Mouse (Mus musculus): ENCODE measurements around the gene Sel1l3. TPM values are rescaled to one million over a fixed set of nuclear protein-coding genes. Genes with fewer than 3 reads are reported as not detected.

Gene Sel1l3
- polyA plus RNA-seq, 1 experiment from 2014 or later: 8.2 TPM

GRCm38 (mm10) chr5:53142587-53142986, 71.1 kb downstream of the Sel1l3 start:
- Histone ChIP-seq H3K27me3 (ENCODE audit: control insufficient read depth, insufficient read depth, low read length) (no peaks in the 10 kb centered on the region), H3K36me3 (replicated peaks; ENCODE audit: control insufficient read depth, insufficient read depth) (no peaks in the 10 kb centered on the region), H3K9ac (no peak overlapping the region), H3K4me1 (replicated peaks; ENCODE audit: control insufficient read depth, insufficient read depth, low read length) (peaks cover 13% of the 10 kb centered on the region; the same call in 1 of the 2 replicates), H3K4me2 (replicated peaks) (no peak overlapping the region), H3K4me3 (replicated peaks; ENCODE audit: low read length) (no peak overlapping the region), H3K27ac (no peak overlapping the region), H3K9me3 (ENCODE audit: control insufficient read depth, low read length) (no peaks in the 10 kb centered on the region)
- 79% methylated on average over 5 of the region's 5 CpGs for WGBS
- ATAC-seq (ENCODE audit: low FRiP score) (no peak), DNase-seq (ENCODE audit: low spot score) (no peak)

GRCm38 (mm10) chr5:53140158-53140927, 73.4 kb downstream of the Sel1l3 start:
- Histone ChIP-seq H3K4me1 (replicated peaks; ENCODE audit: control insufficient read depth, insufficient read depth, low read length) (0 out of 2 replicates have a peak, but pooled peaks cover 5% of the 10 kb centered on the region), H3K4me3 (replicated peaks; ENCODE audit: low read length) (no peak overlapping the region), H3K9ac (no peak overlapping the region), H3K27ac (no peak overlapping the region), H3K36me3 (replicated peaks; ENCODE audit: control insufficient read depth, insufficient read depth) (no peaks in the 10 kb centered on the region), H3K27me3 (ENCODE audit: control insufficient read depth, insufficient read depth, low read length) (no peaks in the 10 kb centered on the region), H3K4me2 (replicated peaks) (no peak overlapping the region), H3K9me3 (ENCODE audit: control insufficient read depth, low read length) (no peaks in the 10 kb centered on the region)
- 92% methylated on average over 8 of the region's 8 CpGs for WGBS
- DNase-seq (ENCODE audit: low spot score) (no peak), ATAC-seq (ENCODE audit: low FRiP score) (no peak)

GRCm38 (mm10) chr5:53139566-53139965, 74.2 kb downstream of the Sel1l3 start:
- no peaks in the 10 kb centered on the region for H3K9me3 ChIP-seq (ENCODE audit: control insufficient read depth, low read length)
- ATAC-seq (ENCODE audit: low FRiP score) (no peak), DNase-seq (ENCODE audit: low spot score) (no peak)
- H3K36me3 ChIP-seq (replicated peaks; ENCODE audit: control insufficient read depth, insufficient read depth): no peaks in the 10 kb centered on the region
- H3K4me2 ChIP-seq (replicated peaks): no peak overlapping the region
- H3K27me3 ChIP-seq (ENCODE audit: control insufficient read depth, insufficient read depth, low read length): no peaks in the 10 kb centered on the region
- H3K9ac ChIP-seq: no peak overlapping the region
- 28% methylated on average over 11 of the region's 11 CpGs for WGBS
- no peak overlapping the region for H3K4me3 ChIP-seq (replicated peaks; ENCODE audit: low read length)
- H3K27ac ChIP-seq: no peak overlapping the region
- 0 out of 2 replicates have a peak, but pooled peaks cover 5% of the 10 kb centered on the region for H3K4me1 ChIP-seq (replicated peaks; ENCODE audit: control insufficient read depth, insufficient read depth, low read length)

- no peaks in the 10 kb centered on the region for H3K36me3 ChIP-seq (replicated peaks; ENCODE audit: control insufficient read depth, insufficient read depth)
- no peak overlapping the region for H3K4me2 ChIP-seq (replicated peaks)
- no peak overlapping the region for H3K9ac ChIP-seq
- H3K27me3 ChIP-seq (ENCODE audit: control insufficient read depth, insufficient read depth, low read length): no peaks in the 10 kb centered on the region
- no peak overlapping the region for H3K27ac ChIP-seq
- H3K4me3 ChIP-seq (replicated peaks; ENCODE audit: low read length): no peak overlapping the region
- 0 out of 2 replicates have a peak, but pooled peaks cover 5% of the 10 kb centered on the region for H3K4me1 ChIP-seq (replicated peaks; ENCODE audit: control insufficient read depth, insufficient read depth, low read length)
- H3K9me3 ChIP-seq (ENCODE audit: control insufficient read depth, low read length): no peaks in the 10 kb centered on the region
- no peak for DNase-seq (ENCODE audit: low spot score)
- WGBS: 26% methylated on average over 4 of the region's 4 CpGs
- no peak for ATAC-seq (ENCODE audit: low FRiP score)
These were observed 74.6 kb downstream of the Sel1l3 start for GRCm38 (mm10) chr5:53139140-53139539.

- Histone ChIP-seq H3K4me1 (replicated peaks; ENCODE audit: control insufficient read depth, insufficient read depth, low read length) (0 out of 2 replicates have a peak, but pooled peaks cover 5% of the 10 kb centered on the region), H3K9me3 (ENCODE audit: control insufficient read depth, low read length) (no peaks in the 10 kb centered on the region), H3K4me3 (replicated peaks; ENCODE audit: low read length) (no peak overlapping the region), H3K4me2 (replicated peaks) (no peak overlapping the region), H3K36me3 (replicated peaks; ENCODE audit: control insufficient read depth, insufficient read depth) (no peaks in the 10 kb centered on the region), H3K27ac (no peak overlapping the region), H3K9ac (no peak overlapping the region), H3K27me3 (ENCODE audit: control insufficient read depth, insufficient read depth, low read length) (no peaks in the 10 kb centered on the region)
- DNase-seq (ENCODE audit: low spot score): no peak
- no peak for ATAC-seq (ENCODE audit: low FRiP score)
- 63% methylated on average over 8 of the region's 8 CpGs for WGBS
These were observed 75.7 kb downstream of the Sel1l3 start for GRCm38 (mm10) chr5:53138025-53138424.

- Histone ChIP-seq H3K4me3 (replicated peaks; ENCODE audit: low read length) (no peak overlapping the region), H3K36me3 (replicated peaks; ENCODE audit: control insufficient read depth, insufficient read depth) (no peaks in the 10 kb centered on the region), H3K9me3 (ENCODE audit: control insufficient read depth, low read length) (no peaks in the 10 kb centered on the region), H3K27ac (no peak overlapping the region), H3K4me1 (replicated peaks; ENCODE audit: control insufficient read depth, insufficient read depth, low read length) (0 out of 2 replicates have a peak, but pooled peaks cover 5% of the 10 kb centered on the region), H3K9ac (no peak overlapping the region), H3K27me3 (ENCODE audit: control insufficient read depth, insufficient read depth, low read length) (no peaks in the 10 kb centered on the region), H3K4me2 (replicated peaks) (no peak overlapping the region)
- WGBS: 76% methylated on average over 8 of the region's 8 CpGs
- ATAC-seq (ENCODE audit: low FRiP score) (no peak), DNase-seq (ENCODE audit: low spot score) (no peak)
These were observed 77.7 kb downstream of the Sel1l3 start for GRCm38 (mm10) chr5:53135984-53136383.

GRCm38 (mm10) chr5:53134003-53134402, 79.7 kb downstream of the Sel1l3 start:
- Histone ChIP-seq H3K4me2 (replicated peaks) (no peak overlapping the region), H3K27ac (no peak overlapping the region), H3K4me3 (replicated peaks; ENCODE audit: low read length) (no peak overlapping the region), H3K9ac (no peak overlapping the region), H3K9me3 (ENCODE audit: control insufficient read depth, low read length) (no peaks in the 10 kb centered on the region), H3K36me3 (replicated peaks; ENCODE audit: control insufficient read depth, insufficient read depth) (no peaks in the 10 kb centered on the region), H3K4me1 (replicated peaks; ENCODE audit: control insufficient read depth, insufficient read depth, low read length) (no peaks in the 10 kb centered on the region), H3K27me3 (ENCODE audit: control insufficient read depth, insufficient read depth, low read length) (no peaks in the 10 kb centered on the region)
- no peak for DNase-seq (ENCODE audit: low spot score)
- ATAC-seq (ENCODE audit: low FRiP score): no peak
- WGBS: 88% methylated on average over 2 of the region's 2 CpGs

GRCm38 (mm10) chr5:53124701-53125100, 89.0 kb downstream of the Sel1l3 start:
- WGBS: 77% methylated on average over 4 of the region's 4 CpGs
- no peaks in the 10 kb centered on the region for H3K4me1 ChIP-seq (replicated peaks; ENCODE audit: control insufficient read depth, insufficient read depth, low read length)
- H3K4me2 ChIP-seq (replicated peaks): no peak overlapping the region
- ATAC-seq (ENCODE audit: low FRiP score): no peak
- no peaks in the 10 kb centered on the region for H3K27me3 ChIP-seq (ENCODE audit: control insufficient read depth, insufficient read depth, low read length)
- DNase-seq (ENCODE audit: low spot score): no peak
- H3K27ac ChIP-seq: no peak overlapping the region
- no peak overlapping the region for H3K4me3 ChIP-seq (replicated peaks; ENCODE audit: low read length)
- no peak overlapping the region for H3K9ac ChIP-seq
- no peaks in the 10 kb centered on the region for H3K36me3 ChIP-seq (replicated peaks; ENCODE audit: control insufficient read depth, insufficient read depth)
- H3K9me3 ChIP-seq (ENCODE audit: control insufficient read depth, low read length): no peaks in the 10 kb centered on the region

- peak; percentile 70; the same call in 1 of the 2 replicates for ATAC-seq (ENCODE audit: low FRiP score)
- Histone ChIP-seq H3K4me1 (replicated peaks; ENCODE audit: control insufficient read depth, insufficient read depth, low read length) (no peaks in the 10 kb centered on the region), H3K27ac (no peak overlapping the region), H3K27me3 (ENCODE audit: control insufficient read depth, insufficient read depth, low read length) (no peaks in the 10 kb centered on the region), H3K4me2 (replicated peaks) (no peak overlapping the region), H3K36me3 (replicated peaks; ENCODE audit: control insufficient read depth, insufficient read depth) (no peaks in the 10 kb centered on the region), H3K9me3 (ENCODE audit: control insufficient read depth, low read length) (no peaks in the 10 kb centered on the region), H3K9ac (no peak overlapping the region), H3K4me3 (replicated peaks; ENCODE audit: low read length) (no peak overlapping the region)
- peak; percentile 78 for DNase-seq (ENCODE audit: low spot score)
- 33% methylated on average over 10 of the region's 10 CpGs for WGBS
These were observed 90.0 kb downstream of the Sel1l3 start for GRCm38 (mm10) chr5:53123525-53124286.

Data from hindbrain, embryonic 14.5 days (tissue).